Mouse (Mus musculus) adrenal gland, postnatal 14 days (tissue): ENCODE measurements around the gene Ubxn1. TPM values are rescaled to one million over a fixed set of nuclear protein-coding genes. Genes with fewer than 3 reads are reported as not detected.
"Not testable (repeated sequence)": the region's sequence is repeated elsewhere in the genome, so short reads cannot be mapped to it uniquely, and the experiment has no call there.

Experiments
- DNase-seq: peaks from one replicate; pipeline ENCODE4 v3.0.0; 2021; ENCODE audit warnings: mixed read lengths
- total RNA-seq: library from RNA; stranded (reverse); gene quantifications from 2 replicates; pipeline ENCODE4 v1.2.3, GENCODE M21; 2021

Gene Ubxn1
- total RNA-seq, 1 experiment from 2014 or later, result 214 TPM

DNA sequence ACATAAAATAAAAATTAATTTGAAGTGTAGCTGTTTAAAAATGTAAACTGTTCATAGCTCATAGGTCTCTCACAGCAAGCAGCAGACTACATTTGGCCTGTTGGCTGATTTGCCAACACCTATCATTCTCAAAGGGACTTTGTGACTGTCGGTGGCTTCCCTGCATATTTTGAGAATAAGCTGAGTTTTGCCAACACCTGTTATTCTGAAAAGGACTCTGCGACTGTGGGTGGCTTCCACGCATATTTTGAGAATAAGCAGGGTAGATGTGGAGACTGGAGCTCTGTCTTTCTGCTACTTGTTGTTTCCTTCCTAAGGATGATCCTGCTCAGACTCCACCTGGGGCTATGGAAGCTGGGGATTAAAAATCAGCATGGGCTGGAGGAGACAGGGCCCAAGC lies 18.2 kb upstream of the Ubxn1 start:
- DNase-seq, result no peak

DNA sequence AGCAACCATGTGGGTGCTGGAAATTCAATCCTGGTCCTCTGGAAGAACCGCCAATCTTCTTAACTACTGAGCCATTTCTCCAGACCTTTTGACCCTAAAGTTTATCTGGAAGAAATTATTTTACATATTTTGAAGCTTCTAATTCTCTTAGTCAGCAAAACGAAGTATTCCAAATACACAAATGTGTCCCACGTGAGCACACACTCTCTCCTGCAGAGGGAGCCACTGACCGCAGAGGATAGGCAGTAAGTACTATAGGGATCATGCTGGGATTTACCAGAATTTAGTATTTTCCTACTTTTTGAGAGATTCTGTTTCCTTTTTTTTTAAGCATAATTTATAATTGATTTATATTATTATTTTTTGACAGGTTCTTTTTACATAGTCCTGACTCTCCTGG lies 13.6 kb upstream of the Ubxn1 start:
- peak; percentile 84 for DNase-seq

DNA sequence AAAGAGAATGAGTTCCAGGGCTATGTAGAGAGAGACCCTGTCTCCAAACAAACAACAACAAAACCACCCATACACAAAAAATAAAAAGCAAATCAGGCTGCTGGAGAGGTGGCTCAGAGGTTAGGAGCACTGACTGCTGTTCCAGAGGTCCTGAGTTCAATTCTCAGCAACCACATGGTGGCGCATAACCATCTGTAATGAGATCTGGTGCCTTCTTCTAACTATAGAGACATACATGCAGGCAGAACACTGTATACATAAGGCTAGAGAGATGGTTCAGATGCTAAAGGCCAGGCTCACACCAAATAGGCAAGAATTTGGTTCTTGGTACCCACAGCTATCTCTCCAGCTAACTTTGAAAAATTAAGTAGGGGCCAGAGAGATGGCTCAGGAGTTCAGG lies 12.3 kb upstream of the Ubxn1 start:
- DNase-seq, result no peak

DNA sequence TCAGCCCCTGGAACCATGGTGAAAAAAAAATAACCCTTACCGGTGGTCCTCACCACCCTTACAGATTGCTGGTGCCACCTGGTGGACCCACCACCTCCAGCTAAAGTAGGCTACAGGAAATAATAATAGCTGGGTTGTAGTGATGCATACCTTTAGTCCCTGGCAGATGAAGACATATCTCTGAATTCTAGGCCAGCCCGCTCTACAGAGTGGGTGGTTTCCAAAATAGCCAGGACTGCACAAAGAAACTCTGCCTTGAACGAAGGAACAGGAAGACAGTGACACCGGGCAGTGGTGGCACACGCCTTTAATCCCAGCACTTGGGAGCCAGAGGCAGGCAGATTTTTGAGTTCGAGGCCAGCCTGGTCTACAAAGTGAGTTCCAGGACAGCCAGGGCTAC lies 7.0 kb upstream of the Ubxn1 start:
- no peak for DNase-seq

- not testable (repeated sequence) for DNase-seq
Observed at GRCm38 (mm10) chr19:8870381-8870780, 915 bp upstream of the Ubxn1 start.

DNA sequence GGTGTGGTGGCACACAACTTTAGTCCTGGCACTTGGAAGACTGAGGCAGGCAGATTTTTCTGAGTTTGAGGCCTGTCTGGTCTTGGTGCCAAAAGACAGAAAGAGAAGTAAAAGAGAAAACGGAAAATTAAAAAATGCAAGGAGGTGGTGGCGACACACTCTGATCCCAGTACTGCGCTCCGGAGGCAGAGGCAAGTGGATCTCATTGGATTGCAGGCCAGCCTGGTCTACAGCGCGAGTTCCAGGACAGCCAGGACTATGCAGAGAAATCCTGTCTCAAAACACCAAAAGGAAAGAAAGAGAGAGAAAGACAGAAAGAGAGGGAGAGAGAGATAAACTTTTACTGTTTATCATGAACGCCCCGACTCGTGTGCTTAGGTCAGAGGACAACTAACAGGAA lies 458 bp upstream of the Ubxn1 start:
- DNase-seq, result peak; percentile 25

- DNase-seq, result no peak
Observed at GRCm38 (mm10) chr19:8872266-8872840, 1.1 kb downstream of the Ubxn1 start.

DNA sequence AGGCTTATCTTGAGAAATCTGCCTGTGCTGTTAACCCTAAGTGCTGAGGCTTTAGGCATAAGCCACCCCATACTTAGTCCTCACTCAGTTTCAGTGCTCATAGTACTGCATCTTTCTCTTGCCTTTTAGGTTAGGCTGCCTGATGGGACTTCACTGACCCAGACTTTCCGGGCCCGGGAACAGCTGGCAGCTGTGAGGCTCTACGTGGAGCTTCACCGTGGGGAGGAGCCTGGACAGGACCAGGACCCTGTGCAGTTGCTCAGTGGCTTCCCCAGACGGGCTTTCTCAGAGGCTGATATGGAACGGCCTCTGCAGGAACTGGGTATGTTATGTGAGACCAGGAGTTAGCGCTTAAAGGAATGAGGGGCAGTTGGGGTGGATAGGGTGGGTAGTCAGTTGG lies 3.7 kb downstream of the Ubxn1 start:
- no peak for DNase-seq

DNA sequence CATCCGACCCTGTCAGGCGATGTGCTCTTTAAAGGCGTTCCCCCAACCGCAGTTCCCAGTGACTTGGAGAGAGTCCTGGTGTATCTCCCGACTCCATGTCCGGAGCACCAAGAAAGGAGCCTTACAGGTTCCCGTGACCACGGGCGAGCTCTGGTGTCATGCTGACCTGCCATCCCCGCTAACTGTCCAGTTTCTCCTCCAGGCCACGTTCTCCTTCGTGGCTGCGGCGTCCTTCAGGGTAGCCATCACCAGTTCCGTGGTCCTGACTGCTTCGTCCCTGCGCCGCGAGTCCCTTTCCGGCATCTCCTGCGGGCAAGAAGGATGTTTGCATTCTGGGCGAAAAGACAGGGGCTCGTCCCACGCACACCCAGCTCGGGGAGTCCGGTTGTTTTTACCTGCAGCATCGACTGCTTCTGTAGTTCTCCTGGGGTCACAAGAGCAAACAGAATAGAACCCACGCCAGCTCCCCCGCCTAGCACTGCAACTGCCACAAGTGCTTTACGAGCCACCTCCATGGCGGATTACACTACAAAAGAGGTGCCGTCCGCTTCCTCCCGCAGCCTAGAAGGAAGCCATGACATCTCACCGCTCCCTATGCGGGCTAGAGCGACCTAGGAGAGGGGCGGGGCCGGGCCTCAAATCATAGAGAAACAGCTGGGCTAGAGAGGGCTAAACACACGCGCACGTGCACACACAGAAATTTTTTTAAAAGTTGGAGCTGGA lies 9.2 kb downstream of the Ubxn1 start, which contains the start of gene Uqcc3:
Gene Uqcc3, minus strand, starts transcription at position 613 of the 723 bp plus-strand sequence.
- DNase-seq, result peak; percentile 95

DNA sequence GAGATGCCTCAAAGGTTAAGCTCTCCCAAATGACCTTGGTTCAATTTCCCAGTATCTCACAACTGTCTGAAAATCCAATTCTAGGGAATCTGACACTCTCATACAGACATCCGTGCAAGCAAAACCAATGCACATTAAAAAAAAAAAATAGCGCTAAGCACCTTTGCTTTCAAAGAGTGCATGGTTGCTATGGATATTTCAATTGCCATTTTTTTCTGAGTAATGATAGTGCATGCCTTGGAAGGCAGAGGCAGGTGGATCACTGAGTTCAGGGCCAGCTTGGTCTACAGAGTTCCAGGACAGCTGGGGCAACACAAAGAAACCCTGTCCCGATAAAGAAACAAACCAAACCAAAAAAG lies 9.7 kb downstream of the Ubxn1 start:
- DNase-seq, result no peak

DNA sequence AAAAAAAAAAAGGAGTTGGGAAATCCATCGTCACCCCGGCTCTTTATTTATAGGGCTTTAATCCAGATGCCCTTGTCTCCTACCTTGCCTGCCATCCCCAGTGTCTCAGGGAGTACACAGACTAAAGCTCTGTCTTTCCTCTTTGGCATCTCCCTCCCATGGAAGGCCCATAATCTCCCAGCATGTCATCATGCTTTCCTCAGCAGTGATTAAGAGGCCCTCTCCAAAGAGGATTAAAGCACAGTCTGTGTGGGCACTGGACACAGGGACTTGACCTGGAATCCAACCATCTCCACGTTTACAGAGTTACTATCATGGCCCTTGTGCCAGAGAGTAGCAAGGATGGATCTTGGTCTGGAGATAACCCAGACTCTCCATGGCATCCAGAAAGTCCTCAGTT lies 12.3 kb downstream of the Ubxn1 start, which contains the start of the genes Lbhd1 and Gm49403:
Gene Lbhd1, plus strand, starts transcription at position 117 of the 400 bp plus-strand sequence.
Gene Gm49403, plus strand, starts transcription at position 315 of the 400 bp plus-strand sequence.
- no peak for DNase-seq

GRCm38 (mm10) chr19:8886916-8887584 lies 15.8 kb downstream of the Ubxn1 start:
- no peak for DNase-seq

GRCm38 (mm10) chr19:8887585-8888463 lies 16.5 kb downstream of the Ubxn1 start:
- no peak for DNase-seq

DNA sequence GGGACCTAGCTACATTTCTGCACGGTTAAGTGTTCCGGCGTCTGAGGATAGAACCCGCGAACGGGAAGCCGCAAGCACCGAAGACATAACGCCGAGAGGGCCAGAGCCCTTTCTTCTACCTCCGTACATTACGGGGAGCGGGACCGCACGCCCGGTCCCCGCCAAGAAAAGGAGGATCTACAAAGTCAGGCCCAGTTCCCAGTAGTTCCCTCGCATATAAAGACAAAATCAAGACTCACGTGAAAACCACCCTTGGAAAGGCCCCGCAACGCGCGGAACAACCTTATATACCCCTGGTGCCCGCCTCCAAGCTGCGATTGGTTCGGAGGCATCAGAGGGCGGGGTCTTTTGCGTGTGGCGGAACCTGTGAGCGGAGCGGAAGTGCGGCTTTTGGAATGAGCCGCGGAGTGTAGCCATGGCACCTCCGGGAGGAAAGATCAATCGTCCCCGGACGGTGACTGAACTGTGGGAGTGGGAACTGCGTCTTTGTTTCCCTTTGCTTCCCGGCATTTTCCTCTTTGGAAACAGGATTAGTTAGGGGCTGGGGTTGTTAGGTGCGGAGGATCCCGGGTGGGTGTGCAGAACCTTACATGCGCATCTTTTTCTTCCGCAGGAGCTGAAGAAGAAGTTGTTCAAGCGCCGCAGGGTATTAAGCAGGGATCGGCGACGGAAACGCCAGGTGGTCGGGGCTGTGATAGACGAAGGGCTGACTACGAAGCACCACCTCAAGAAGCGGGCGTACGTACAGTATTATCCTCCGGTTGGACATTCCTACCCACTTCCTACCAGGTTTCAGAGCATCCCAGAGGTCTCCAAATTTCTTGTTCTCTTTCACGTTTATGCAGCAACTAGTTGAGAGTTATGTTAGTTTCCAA lies 17.5 kb downstream of the Ubxn1 start, which contains the start of the genes 1810009A15Rik and Gm49416:
Gene 1810009A15Rik, plus strand, starts transcription at position 343 of the 875 bp plus-strand sequence.
Gene Gm49416, plus strand, starts transcription at position 416 of the 875 bp plus-strand sequence.
- DNase-seq, result peak; percentile 98

- peak; percentile 92 for DNase-seq
Observed at GRCm38 (mm10) chr19:8892829-8893766, 21.8 kb downstream of the Ubxn1 start, which contains the start of gene Ints5. TSS of gene Ints5 (plus strand) at chr19:8893005.

GRCm38 (mm10) chr19:8895397-8895960 lies 24.2 kb downstream of the Ubxn1 start:
- DNase-seq, result no peak

DNA sequence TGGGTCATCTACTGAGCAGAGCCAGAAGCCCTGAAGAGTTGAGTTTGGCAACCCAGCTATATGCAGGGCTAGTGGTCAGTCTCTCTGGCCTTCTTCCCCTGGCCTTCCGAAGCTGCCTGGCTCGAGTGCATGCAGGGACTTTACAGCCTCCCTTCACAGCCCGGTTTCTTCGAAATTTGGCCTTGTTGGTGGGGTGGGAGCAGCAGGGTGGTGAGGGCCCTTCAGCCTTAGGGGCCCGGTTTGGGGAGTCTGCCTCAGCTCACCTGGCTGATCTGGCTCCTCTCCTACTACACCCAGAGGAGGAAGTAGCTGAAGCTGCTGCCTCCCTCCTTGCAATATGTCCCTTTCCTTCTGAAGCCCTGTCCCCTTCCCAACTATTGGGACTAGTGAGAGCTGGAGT lies 24.9 kb downstream of the Ubxn1 start:
- DNase-seq, result not testable (repeated sequence)

GRCm38 (mm10) chr19:8897211-8897864 lies 26.0 kb downstream of the Ubxn1 start:
- DNase-seq, result peak; percentile 84
